Mouse (Mus musculus) lung, adult 2 months (tissue): ENCODE data around the gene Miga2.

Source experiments
- CTCF ChIP-seq: fragments of 200-500 bp; IDR thresholded peaks from 2 replicates; pipeline ENCODE4 v1.5.1; 2011; ENCODE audit warnings: mild to moderate bottlenecking, low read length, control low read depth; ENCODE audit not compliant: insufficient read depth
- POLR2A ChIP-seq: fragments of 200-500 bp; IDR thresholded peaks from 2 replicates; pipeline ENCODE4 v1.6.1; 2011; ENCODE audit warnings: low read depth, mild to moderate bottlenecking, control low read depth, low read length, borderline replicate concordance; ENCODE audit errors: extremely low read depth

DNA sequence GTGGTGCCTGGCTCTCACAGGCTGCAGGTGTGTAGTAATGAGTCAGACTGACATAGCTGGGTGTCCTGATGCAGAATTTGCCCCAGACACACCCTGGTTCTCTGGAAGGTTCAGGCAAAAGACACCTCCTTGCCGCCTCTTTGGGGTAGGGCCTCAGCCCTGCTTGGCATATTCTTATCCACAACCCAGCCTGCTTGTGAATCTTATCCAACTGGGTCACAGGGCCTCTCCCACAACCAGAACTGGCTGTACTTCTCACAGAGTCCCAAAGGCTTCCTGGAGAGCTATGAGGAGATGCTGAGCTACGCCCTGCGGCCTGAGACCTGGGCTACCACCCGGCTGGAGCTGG, 17.3 kb downstream of the Miga2 start:
- no peak for TF ChIP-seq CTCF
- TF ChIP-seq POLR2A: no peak
